Mouse (Mus musculus) myocyte (in vitro differentiated cells): ENCODE data around the gene Tmem189. TPM values are rescaled to one million over a fixed set of nuclear protein-coding genes. Genes with fewer than 3 reads are reported as not detected.
A peak's percentile ranks its signal among the peaks of the same experiment; 100 is the strongest.

Experiments used
- H3K27me3 ChIP-seq: one replicate; pipeline ENCODE4 v1.6.1; 2011; ENCODE audit not compliant: control insufficient read depth, insufficient read depth, insufficient read length
- H3K36me3 ChIP-seq: one replicate; pipeline ENCODE4 v1.6.1; 2011; ENCODE audit not compliant: control insufficient read depth, insufficient read depth
- H3K4me2 ChIP-seq: one replicate; pipeline ENCODE4 v1.6.1; 2011; ENCODE audit warnings: low read depth, control low read depth
- H3K4me3 ChIP-seq: one replicate; pipeline ENCODE4 v1.5.1; 2011; ENCODE audit warnings: mild to moderate bottlenecking, control low read depth, moderate library complexity
- H3K79me2 ChIP-seq: one replicate; pipeline ENCODE4 v1.6.1; 2011; ENCODE audit not compliant: control insufficient read depth, insufficient read depth
- H3ac ChIP-seq: one replicate; pipeline ENCODE4 v1.6.1; 2011; ENCODE audit not compliant: control insufficient read depth, insufficient read length
- CEBPB ChIP-seq: IDR thresholded peaks from 2 replicates; pipeline ENCODE4 v1.6.1; 2011; ENCODE audit warnings: mild to moderate bottlenecking, moderate library complexity; ENCODE audit not compliant: poor library complexity, insufficient read depth, severe bottlenecking
- E2F4 ChIP-seq: IDR thresholded peaks from one replicate; pipeline ENCODE4 v1.6.1; 2011; ENCODE audit warnings: mild to moderate bottlenecking, control low read depth, moderate library complexity; ENCODE audit not compliant: insufficient read depth
- MAX ChIP-seq: IDR thresholded peaks from one replicate; pipeline ENCODE4 v1.6.1; 2011; ENCODE audit warnings: low read depth, mild to moderate bottlenecking, control low read depth
- MYOD1 ChIP-seq, 3 experiments: IDR thresholded peaks; one replicate each; pipeline ENCODE4 v1.6.1; 2011; ENCODE audit warnings: control low read depth in 2 of 3, low read depth in 2 of 3, mild to moderate bottlenecking in 2 of 3, moderate library complexity in 1 of 3; ENCODE audit not compliant: insufficient read length in 2 of 3, control insufficient read depth in 1 of 3
- MYOG ChIP-seq, 3 experiments: IDR thresholded peaks; one replicate each; pipeline ENCODE4 v1.6.1; 2011; ENCODE audit warnings: control low read depth in 2 of 3, low read depth in 2 of 3, mild to moderate bottlenecking in 2 of 3; ENCODE audit not compliant: insufficient read length in 2 of 3, control insufficient read depth in 1 of 3, insufficient read depth in 1 of 3
- POLR2A ChIP-seq: IDR thresholded peaks from one replicate; pipeline ENCODE4 v1.6.1; 2011; ENCODE audit warnings: low read depth, mild to moderate bottlenecking, control low read depth, moderate library complexity; ENCODE audit not compliant: insufficient read length
- POLR2AphosphoS2 ChIP-seq: IDR thresholded peaks from one replicate; pipeline ENCODE4 v1.6.1; 2011; ENCODE audit warnings: low read depth, control low read depth; ENCODE audit not compliant: insufficient read length
- REST ChIP-seq: IDR thresholded peaks from one replicate; pipeline ENCODE4 v1.6.1; 2011; ENCODE audit warnings: mild to moderate bottlenecking, control low read depth, moderate library complexity; ENCODE audit not compliant: insufficient read depth, insufficient read length
- SRF ChIP-seq: IDR thresholded peaks from one replicate; pipeline ENCODE4 v1.6.1; 2011; ENCODE audit warnings: low read depth; ENCODE audit not compliant: control insufficient read depth, insufficient read length
- TCF12 ChIP-seq: IDR thresholded peaks from one replicate; pipeline ENCODE4 v1.6.1; 2011; ENCODE audit warnings: mild to moderate bottlenecking, control low read depth; ENCODE audit not compliant: poor library complexity, insufficient read depth, severe bottlenecking
- TCF3 ChIP-seq: IDR thresholded peaks from one replicate; pipeline ENCODE4 v1.6.1; 2011; ENCODE audit warnings: low read depth, control low read depth; ENCODE audit not compliant: insufficient read length
- USF1 ChIP-seq: IDR thresholded peaks from one replicate; pipeline ENCODE4 v1.6.1; 2011; ENCODE audit warnings: low read depth, mild to moderate bottlenecking, control low read depth, moderate library complexity
- polyA plus RNA-seq: library from polyadenylated mRNA; unstranded; fragments of >200 nt; fragmentation: generic; extraction: Trizol; gene quantifications from one replicate; pipeline ENCODE4 v1.2.1, GENCODE M21; 2012; ENCODE audit warnings: missing spikeins

Gene Tmem189
- polyA plus RNA-seq, 1 experiment = 91.9 TPM

GRCm38 (mm10) chr2:167632731-167633536, 56.7 kb downstream of the Tmem189 start:
- Histone ChIP-seq H3ac (no peak overlapping the region), H3K79me2 (peaks cover 35% of the 10 kb centered on the region), H3K27me3 (no peaks in the 10 kb centered on the region), H3K4me3 (peak overlapping the region; percentile 49), H3K36me3 (peaks cover 2% of the 10 kb centered on the region), H3K4me2 (peak overlapping the region; percentile 99)
- no peak for TF ChIP-seq REST
- TF ChIP-seq CEBPB = no peak
- no peak for TF ChIP-seq MYOG (IDR thresholded peaks at IDR 0.05; ENCODE audit: control insufficient read depth in 1 of 3, insufficient read depth in 1 of 3, insufficient read length in 2 of 3, low read depth in 2 of 3)
- TF ChIP-seq POLR2AphosphoS2 = no peak
- TF ChIP-seq TCF12 = no peak
- no peak for TF ChIP-seq USF1

GRCm38 (mm10) chr2:167631591-167632448, 57.8 kb downstream of the Tmem189 start, which contains the start of gene Ube2v1:
Gene Ube2v1 (minus strand): TSS chr2:167632095.
- Histone ChIP-seq H3K79me2 (peaks cover 46% of the 10 kb centered on the region), H3ac (peak within 1 kb of the TSS; percentile 93), H3K4me3 (peak within 1 kb of the TSS; percentile 49), H3K4me2 (peak within 1 kb of the TSS; percentile 99), H3K36me3 (peaks cover 8% of the 10 kb centered on the region), H3K27me3 (no peaks in the 10 kb centered on the region)
- TF ChIP-seq E2F4 = no peak
- no peak for TF ChIP-seq CEBPB
- no peak for TF ChIP-seq TCF12
- peak in 1 of 3 experiments; percentile 54 for TF ChIP-seq MYOG (IDR thresholded peaks at IDR 0.05; ENCODE audit: control insufficient read depth in 1 of 3, insufficient read depth in 1 of 3, insufficient read length in 2 of 3, low read depth in 2 of 3)
- TF ChIP-seq TCF3 = no peak
- TF ChIP-seq REST = no peak
- no peak for TF ChIP-seq USF1
- TF ChIP-seq SRF = no peak
- no peak for TF ChIP-seq MAX
- TF ChIP-seq POLR2AphosphoS2 = peak; percentile 57
- TF ChIP-seq POLR2A = peak; percentile 75
- TF ChIP-seq MYOD1 (IDR thresholded peaks at IDR 0.05; ENCODE audit: control insufficient read depth in 1 of 3, insufficient read length in 2 of 3, low read depth in 2 of 3) = peak in 1 of 3 experiments; percentile 49

GRCm38 (mm10) chr2:167631181-167631590, 58.4 kb downstream of the Tmem189 start:
- Histone ChIP-seq H3K27me3 (no peaks in the 10 kb centered on the region), H3K36me3 (peaks cover 8% of the 10 kb centered on the region), H3K4me2 (peak overlapping the region; percentile 96), H3ac (peak overlapping the region; percentile 93), H3K4me3 (peak overlapping the region; percentile 49), H3K79me2 (peaks cover 52% of the 10 kb centered on the region)
- TF ChIP-seq MYOD1 (IDR thresholded peaks at IDR 0.05; ENCODE audit: control insufficient read depth in 1 of 3, insufficient read length in 2 of 3, low read depth in 2 of 3) (peak in 2 of 3 experiments; percentile 84 to 87), TCF12 (no peak)

GRCm38 (mm10) chr2:167630421-167630820, 59.2 kb downstream of the Tmem189 start:
- H3K27me3 ChIP-seq = no peaks in the 10 kb centered on the region
- H3K4me2 ChIP-seq = peak overlapping the region; percentile 96
- H3K4me3 ChIP-seq = peak overlapping the region; percentile 49
- peaks cover 60% of the 10 kb centered on the region for H3K79me2 ChIP-seq
- peaks cover 8% of the 10 kb centered on the region for H3K36me3 ChIP-seq
- peak overlapping the region; percentile 93 for H3ac ChIP-seq
- TF ChIP-seq MYOG (IDR thresholded peaks at IDR 0.05; ENCODE audit: control insufficient read depth in 1 of 3, insufficient read depth in 1 of 3, insufficient read length in 2 of 3, low read depth in 2 of 3) = no peak
- TF ChIP-seq MYOD1 (IDR thresholded peaks at IDR 0.05; ENCODE audit: control insufficient read depth in 1 of 3, insufficient read length in 2 of 3, low read depth in 2 of 3) = no peak
- no peak for TF ChIP-seq USF1
- TF ChIP-seq TCF12 = no peak
- TF ChIP-seq E2F4 = no peak
- no peak for TF ChIP-seq TCF3
- no peak for TF ChIP-seq CEBPB
- TF ChIP-seq POLR2AphosphoS2 = no peak
- TF ChIP-seq POLR2A = no peak
- TF ChIP-seq MAX = no peak
- no peak for TF ChIP-seq REST
